Mouse (Mus musculus): ENCODE results near the gene Scgb1c1.
"Not testable (repeated sequence)": the region's sequence is repeated elsewhere in the genome, so short reads cannot be mapped to it uniquely, and the experiment has no call there.

Gene Scgb1c1

DNA sequence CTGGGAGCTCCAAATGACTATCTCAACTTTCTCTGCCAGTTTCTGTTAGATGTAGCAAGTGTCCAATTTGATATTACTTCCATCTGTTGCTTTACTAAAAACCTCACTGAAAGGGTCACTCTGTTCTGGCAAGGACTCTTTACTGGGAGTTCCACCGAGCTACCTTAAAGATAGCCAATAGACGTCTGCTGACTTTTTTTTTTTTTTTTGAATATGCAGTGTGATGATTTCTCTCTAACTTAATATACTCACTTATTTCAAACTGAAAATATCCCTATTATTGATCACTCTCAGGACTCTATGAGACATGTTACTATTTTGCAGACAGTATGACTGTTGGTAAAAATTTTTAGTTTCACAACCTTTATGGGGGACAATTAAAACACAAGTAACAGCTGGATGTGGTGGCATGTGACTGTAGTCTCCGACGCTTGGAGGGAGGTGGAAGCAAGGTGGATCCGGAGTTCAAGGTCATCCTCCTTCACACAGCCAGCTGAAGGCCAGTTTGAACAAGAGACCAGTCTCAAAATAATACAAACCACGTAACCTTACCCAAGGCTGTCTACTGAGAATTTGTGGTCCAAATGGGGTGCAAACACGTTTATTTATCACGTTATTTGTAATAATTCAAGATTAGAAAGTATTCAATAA is 35.6 kb downstream of the Scgb1c1 start:
- DNase-seq (ENCODE audit: low spot score in 2 of 2) = no peak

DNA sequence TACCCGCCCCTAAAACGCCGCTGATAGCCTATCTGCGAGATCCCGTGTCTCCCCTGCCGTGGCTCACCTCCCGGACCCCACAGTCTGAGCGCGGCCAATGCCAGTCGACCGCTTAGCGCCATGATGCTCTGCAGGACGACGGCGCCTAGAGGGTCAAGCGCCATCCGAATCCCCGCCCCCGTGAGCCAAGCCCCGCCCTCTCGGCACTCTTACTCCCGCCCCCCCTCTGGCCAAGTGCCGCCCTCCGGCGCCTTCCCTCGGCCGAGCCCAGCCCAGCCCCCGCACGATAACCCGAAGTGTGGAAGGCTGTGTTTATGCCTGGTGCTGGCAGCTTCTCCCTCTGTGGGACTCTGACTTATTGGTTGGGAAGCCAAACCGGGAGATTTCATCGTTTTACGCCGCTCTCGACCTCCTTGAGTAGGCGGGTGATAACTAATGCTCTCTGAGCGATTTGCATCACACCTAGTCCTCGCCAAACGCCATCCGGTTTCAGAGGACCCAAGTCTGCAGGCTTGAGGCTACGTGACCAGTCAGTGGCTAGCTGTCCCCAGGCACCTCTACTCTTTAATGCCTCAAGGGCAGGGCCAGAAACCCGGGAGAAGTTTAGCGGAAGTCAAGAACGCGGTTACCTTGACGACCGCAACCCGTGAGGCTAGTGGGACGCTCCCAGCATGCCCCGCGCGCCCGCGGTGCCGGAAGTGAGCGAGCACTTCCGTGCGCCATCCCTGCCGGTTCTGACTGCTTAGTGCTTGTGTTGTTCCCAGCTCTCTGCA is 36.5 kb downstream of the Scgb1c1 start, which contains the start of the genes Psmd13 and Sirt3:
Psmd13 (plus strand) TSS at position 273 of the 773 bp plus-strand sequence.
Sirt3 (minus strand) TSS at position 614 of the 773 bp plus-strand sequence.
- peak; percentile 94 to 96 for DNase-seq (ENCODE audit: low spot score in 2 of 2)

- no peak for DNase-seq (ENCODE audit: low spot score in 2 of 2)
Observed at GRCm38 (mm10) chr7:140882469-140882803, 37.1 kb downstream of the Scgb1c1 start.

GRCm38 (mm10) chr7:140890636-140891035 is 45.3 kb downstream of the Scgb1c1 start:
- not testable (repeated sequence) for DNase-seq (ENCODE audit: low spot score in 2 of 2)

DNA sequence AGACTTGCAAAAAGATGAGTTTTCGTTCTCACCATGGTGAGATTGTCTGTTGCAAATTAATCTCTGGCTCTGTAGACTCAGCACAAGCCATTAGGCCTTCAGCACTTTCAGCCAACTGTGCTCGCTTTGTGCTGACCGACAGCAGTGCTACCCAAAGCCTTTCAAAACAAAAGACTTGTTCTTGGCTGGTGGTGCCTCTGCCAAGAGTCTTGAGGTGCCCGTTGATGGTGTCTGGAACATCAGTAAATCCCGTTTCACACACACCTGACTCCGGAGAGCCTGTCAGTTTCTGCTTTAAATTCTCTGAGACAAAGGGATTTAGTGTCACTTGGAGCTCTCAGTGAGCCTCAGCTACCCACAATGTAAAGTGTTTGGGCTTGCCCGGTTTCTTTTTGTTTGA is 48.7 kb downstream of the Scgb1c1 start:
- DNase-seq (ENCODE audit: low spot score in 2 of 2) = no peak

- DNase-seq (ENCODE audit: low spot score in 2 of 2) = no peak
Observed at GRCm38 (mm10) chr7:140894611-140895010, 49.3 kb downstream of the Scgb1c1 start.

Data from frontal cortex, postnatal 36 days (tissue).